Mouse (Mus musculus): ENCODE results near the gene Lpcat1. TPM values are rescaled to one million over a fixed set of nuclear protein-coding genes. Genes with fewer than 3 reads are reported as not detected.

Gene Lpcat1
- total RNA-seq, 1 experiment from 2014 or later = 18.7 TPM

- ATAC-seq (replicated peaks; ENCODE audit: low read depth, poor library complexity, severe bottlenecking) = no peak
These were observed 42.9 kb downstream of the Lpcat1 start for GRCm38 (mm10) chr13:73509869-73510268.

- ATAC-seq (replicated peaks; ENCODE audit: low read depth, poor library complexity, severe bottlenecking) = peak; percentile 94
These were observed 46.0 kb downstream of the Lpcat1 start for GRCm38 (mm10) chr13:73512776-73513673.

- no peak for ATAC-seq (replicated peaks; ENCODE audit: low read depth, poor library complexity, severe bottlenecking)
These were observed 49.9 kb downstream of the Lpcat1 start for GRCm38 (mm10) chr13:73516886-73517285.

DNA sequence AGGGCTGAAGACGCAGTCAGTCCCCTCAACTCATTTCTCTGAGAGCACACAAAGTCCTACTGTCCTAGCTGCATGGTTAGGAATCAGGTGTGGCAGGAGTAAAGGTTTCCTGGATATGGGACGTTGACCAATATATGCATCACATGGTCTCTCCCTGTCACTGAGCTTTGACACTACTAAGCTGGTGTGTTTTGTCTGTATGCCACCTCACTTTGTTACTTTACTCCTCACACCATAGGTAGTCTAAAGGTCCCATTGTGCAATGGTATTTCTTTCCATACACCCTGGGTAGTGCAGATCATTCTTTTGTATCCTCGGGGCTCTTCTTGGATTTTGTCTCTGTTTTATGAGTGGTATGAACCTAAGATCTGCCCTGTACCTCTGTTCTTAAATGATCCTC, 66.7 kb downstream of the Lpcat1 start:
- ATAC-seq (replicated peaks; ENCODE audit: low read depth, poor library complexity, severe bottlenecking) = no peak

DNA sequence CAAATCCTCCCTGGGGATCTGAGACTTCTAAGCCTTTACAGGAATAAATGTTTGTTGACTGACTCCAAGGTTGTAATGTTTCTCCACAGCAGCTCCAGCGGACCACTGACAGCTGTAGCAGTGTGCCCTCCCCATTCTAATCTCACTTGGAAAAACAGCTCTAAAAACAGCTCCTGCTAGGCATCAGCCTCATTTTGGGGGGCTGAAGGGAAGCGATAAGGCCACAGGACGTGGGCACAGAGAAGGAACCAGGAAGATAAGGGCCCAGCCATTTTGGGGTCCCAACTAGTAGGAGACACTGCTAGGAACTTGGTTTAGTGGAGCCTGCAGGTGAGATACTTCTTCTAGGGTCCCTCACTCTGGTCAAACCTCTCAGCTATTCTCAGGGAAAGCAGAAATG, 68.3 kb downstream of the Lpcat1 start:
- ATAC-seq (replicated peaks; ENCODE audit: low read depth, poor library complexity, severe bottlenecking) = peak; percentile 55

GRCm38 (mm10) chr13:73536403-73536821, 69.4 kb downstream of the Lpcat1 start, which contains the start of gene Slc6a3:
Gene Slc6a3 (plus strand): TSS chr13:73536747.
- ATAC-seq (replicated peaks; ENCODE audit: low read depth, poor library complexity, severe bottlenecking) = peak; percentile 89

GRCm38 (mm10) chr13:73536824-73537223, 69.8 kb downstream of the Lpcat1 start:
- no peak; the same call in 1 of the 2 replicates for ATAC-seq (replicated peaks; ENCODE audit: low read depth, poor library complexity, severe bottlenecking)

DNA sequence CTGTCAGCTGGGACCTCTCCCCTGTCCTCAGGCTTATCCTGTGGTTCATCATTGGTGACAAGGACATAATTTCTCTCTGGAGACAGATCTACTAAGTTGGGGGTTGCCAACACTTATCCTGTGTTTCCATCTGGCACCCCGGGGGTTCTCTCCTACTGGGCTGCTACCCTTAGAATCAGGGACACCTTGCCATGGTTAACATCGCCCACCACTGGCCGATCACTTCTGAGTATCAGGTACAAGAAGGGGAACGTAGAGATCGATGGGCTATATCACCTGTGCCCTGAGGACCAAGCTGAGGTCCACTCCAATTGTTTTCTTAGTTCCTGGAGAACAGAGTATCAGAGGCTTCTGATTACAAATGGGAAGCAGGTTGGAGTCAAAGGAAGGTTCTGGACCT, 97.2 kb downstream of the Lpcat1 start:
- no peak for ATAC-seq (replicated peaks; ENCODE audit: low read depth, poor library complexity, severe bottlenecking)

Other genes starting within 250 kb of the Lpcat1 start
- gene Irx4, start 206.7 kb upstream of the Lpcat1 start, total RNA-seq (2017) = not detected in 2 replicates
- gene Mrpl36, start 138.7 kb upstream of the Lpcat1 start, total RNA-seq (2017) = 40.0 and 53.1 TPM in 2 replicates
- gene Ndufs6, start 138.7 kb upstream of the Lpcat1 start, total RNA-seq (2017) = 95.3 and 141 TPM in 2 replicates
- not detected in 2 replicates for gene Slc6a3, start 69.5 kb downstream of the Lpcat1 start, total RNA-seq (2017)
- gene Clptm1l, start 136.8 kb downstream of the Lpcat1 start, total RNA-seq (2017) = 65.2 and 80.3 TPM in 2 replicates
- gene Tert, start 159.7 kb downstream of the Lpcat1 start, total RNA-seq (2017) = 1.4 and 2.7 TPM in 2 replicates
- gene Slc6a18, start 210.8 kb downstream of the Lpcat1 start, total RNA-seq (2017) = not detected in 2 replicates
- gene Slc6a19, start 237.7 kb downstream of the Lpcat1 start, total RNA-seq (2017) = 0.09 and 0.19 TPM in 2 replicates

Data from common myeloid progenitor, adult 5-6 weeks (primary cell).